Mouse (Mus musculus): ENCODE measurements around the gene Rims1. TPM values are rescaled to one million over a fixed set of nuclear protein-coding genes. Genes with fewer than 3 reads are reported as not detected.

Gene Rims1
- polyA plus RNA-seq, 1 experiment from 2014 or later = 10.9 TPM

DNA sequence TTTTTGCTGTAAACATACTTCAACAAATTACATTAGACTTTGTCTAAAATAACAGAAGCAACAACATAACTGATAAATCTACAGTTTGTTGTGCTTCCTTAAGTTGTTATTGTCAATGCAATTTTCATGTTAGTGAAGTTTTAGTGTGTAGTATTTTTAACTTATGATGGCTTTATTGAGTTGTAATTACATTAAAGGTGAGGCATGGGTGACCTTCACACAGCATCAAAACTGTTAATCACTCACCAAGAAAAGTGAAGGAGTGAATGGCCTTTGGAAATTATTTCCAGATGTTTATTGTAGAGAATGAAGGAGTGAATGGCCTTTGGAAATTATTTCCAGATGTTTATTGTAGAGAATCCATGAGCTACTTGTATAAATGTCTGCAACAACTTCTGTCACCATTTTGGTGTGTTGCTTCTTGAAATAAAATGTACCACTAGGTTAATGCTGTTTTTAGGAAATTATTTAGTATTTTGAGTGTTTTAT is 556.9 kb downstream of the Rims1 start:
- Histone ChIP-seq H3K27ac (ENCODE audit: low read length) (no peak overlapping the region), H3K4me1 (ENCODE audit: control insufficient read depth, insufficient read depth, low read length) (no peaks in the 10 kb centered on the region), H3K36me3 (ENCODE audit: control insufficient read depth, insufficient read depth, low read length) (no peaks in the 10 kb centered on the region), H3K4me2 (ENCODE audit: low read depth, low read length) (no peak overlapping the region), H3K9ac (ENCODE audit: low read length) (no peak overlapping the region), H3K27me3 (ENCODE audit: control insufficient read depth, insufficient read depth, low read length) (no peaks in the 10 kb centered on the region), H3K4me3 (replicated peaks; ENCODE audit: low read length) (no peak overlapping the region), H3K9me3 (replicated peaks; ENCODE audit: control insufficient read depth, low read length) (no peaks in the 10 kb centered on the region)
- ATAC-seq (ENCODE audit: insufficient read depth, low FRiP score) = no peak

DNA sequence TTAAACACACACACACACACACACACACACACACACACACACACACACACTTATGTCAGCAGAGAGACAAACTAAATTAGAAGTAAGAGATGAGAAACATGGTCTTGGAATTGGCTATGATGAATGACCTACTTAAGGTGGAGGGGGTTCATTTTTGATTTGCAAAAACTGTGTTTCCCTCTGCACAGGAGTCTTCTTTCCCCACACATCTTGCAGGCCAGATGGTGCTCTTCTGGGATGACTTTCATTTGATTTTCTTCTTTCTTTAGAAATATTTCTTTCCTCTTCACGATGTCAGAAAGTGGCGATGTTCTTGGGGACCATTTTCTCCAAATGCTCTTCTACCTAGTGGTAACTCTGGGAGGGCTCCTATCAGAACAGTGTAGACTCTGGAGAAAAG is 560.0 kb downstream of the Rims1 start:
- Histone ChIP-seq H3K4me2 (ENCODE audit: low read depth, low read length) (no peak overlapping the region), H3K27me3 (ENCODE audit: control insufficient read depth, insufficient read depth, low read length) (no peaks in the 10 kb centered on the region), H3K9ac (ENCODE audit: low read length) (no peak overlapping the region), H3K9me3 (replicated peaks; ENCODE audit: control insufficient read depth, low read length) (no peaks in the 10 kb centered on the region), H3K4me1 (ENCODE audit: control insufficient read depth, insufficient read depth, low read length) (no peaks in the 10 kb centered on the region), H3K36me3 (ENCODE audit: control insufficient read depth, insufficient read depth, low read length) (no peaks in the 10 kb centered on the region), H3K27ac (ENCODE audit: low read length) (no peak overlapping the region), H3K4me3 (replicated peaks; ENCODE audit: low read length) (no peak overlapping the region)
- WGBS = 85% methylated on average over 2 of the region's 2 CpGs
- ATAC-seq (ENCODE audit: insufficient read depth, low FRiP score) = no peak
